Mouse (Mus musculus) G1E (cell line): ENCODE data around the gene Foxa1. TPM values are rescaled to one million over a fixed set of nuclear protein-coding genes. Genes with fewer than 3 reads are reported as not detected.

Source experiments
- ATAC-seq: 2 replicates; pipeline ENCODE4 v1.8.0; 2016; ENCODE audit warnings: mild to moderate bottlenecking; ENCODE audit not compliant: insufficient number of reproducible peaks, poor library complexity, low FRiP score, severe bottlenecking; ENCODE audit errors: extremely low read depth
- DNase-seq: peaks from one replicate; pipeline ENCODE4 v3.0.0; 2012; ENCODE audit warnings: low spot score
- H3K27me3 ChIP-seq: 2 replicates; pipeline ENCODE4 v1.6.1; 2012; ENCODE audit warnings: mild to moderate bottlenecking, low read length, inconsistent platforms; ENCODE audit not compliant: insufficient read depth
- H3K36me3 ChIP-seq: replicated peaks from 2 replicates; pipeline ENCODE3; 2012; ENCODE audit warnings: mild to moderate bottlenecking, inconsistent platforms
- H3K4me1 ChIP-seq: 2 replicates; pipeline ENCODE4 v1.6.1; 2012; ENCODE audit warnings: low read depth, low read length, inconsistent platforms, mixed read lengths; ENCODE audit not compliant: insufficient read depth
- H3K4me3 ChIP-seq: 2 replicates; pipeline ENCODE4 v1.5.1; 2012; ENCODE audit warnings: low read depth, mild to moderate bottlenecking, inconsistent platforms, low read length, moderate library complexity, mixed read lengths
- H3K9me3 ChIP-seq: replicated peaks from 2 replicates; pipeline ENCODE4 v1.6.1; 2012; ENCODE audit warnings: inconsistent platforms
- CTCF ChIP-seq: IDR thresholded peaks from 2 replicates; pipeline ENCODE4 v1.5.1; 2012; ENCODE audit warnings: low read depth, low read length, inconsistent platforms, mixed read lengths
- GATA1 ChIP-seq: IDR thresholded peaks from 2 replicates; pipeline ENCODE4 v1.6.1; 2012; ENCODE audit warnings: borderline replicate concordance, low read length, inconsistent platforms, mixed read lengths
- GATA2 ChIP-seq: IDR thresholded peaks from 2 replicates; pipeline ENCODE4 v1.6.1; 2012; ENCODE audit warnings: low read depth, low read length, inconsistent platforms, borderline replicate concordance
- POLR2AphosphoS5 ChIP-seq: IDR thresholded peaks from 2 replicates; pipeline ENCODE4 v1.6.1; 2012; ENCODE audit warnings: low read depth, low read length, inconsistent platforms; ENCODE audit not compliant: insufficient replicate concordance
- TAL1 ChIP-seq: conservative IDR thresholded peaks from 2 replicates; pipeline ENCODE4 v1.6.1; 2012; ENCODE audit warnings: low read depth, low read length, inconsistent platforms, mixed read lengths
- polyA plus RNA-seq: library from polyadenylated mRNA; stranded (reverse); fragments of >175 nt; gene quantifications from 2 replicates; pipeline ENCODE4 v1.2.3, GENCODE M21; 2012
- total RNA-seq, 2 experiments: library from RNA; stranded (forward) in 1 of 2; stranded (reverse) in 1 of 2; fragments of 200-1000 nt in 1 of 2; fragments of >200 nt in 1 of 2; fragmentation: Nextera tagmentation in 1 of 2; gene quantifications; 2 replicates each; pipeline ENCODE4 v1.2.3; 2014 to 2017

Gene Foxa1
- total and polyA plus RNA-seq, 3 experiments, result 0.27 to 2.3 (median 0.53) TPM

GRCm38 (mm10) chr12:57541931-57542745, 4.6 kb downstream of the Foxa1 start:
- ATAC-seq (no peak), DNase-seq (no peak)
- H3K27me3 ChIP-seq, result peaks cover 79% of the 10 kb centered on the region
- H3K4me3 ChIP-seq, result no peak overlapping the region
- TF ChIP-seq GATA2, result no peak
- no peak for TF ChIP-seq GATA1
- H3K4me1 ChIP-seq, result peaks cover 38% of the 10 kb centered on the region
- H3K36me3 ChIP-seq, result peaks cover 15% of the 10 kb centered on the region
- peaks cover 12% of the 10 kb centered on the region for H3K9me3 ChIP-seq

DNA sequence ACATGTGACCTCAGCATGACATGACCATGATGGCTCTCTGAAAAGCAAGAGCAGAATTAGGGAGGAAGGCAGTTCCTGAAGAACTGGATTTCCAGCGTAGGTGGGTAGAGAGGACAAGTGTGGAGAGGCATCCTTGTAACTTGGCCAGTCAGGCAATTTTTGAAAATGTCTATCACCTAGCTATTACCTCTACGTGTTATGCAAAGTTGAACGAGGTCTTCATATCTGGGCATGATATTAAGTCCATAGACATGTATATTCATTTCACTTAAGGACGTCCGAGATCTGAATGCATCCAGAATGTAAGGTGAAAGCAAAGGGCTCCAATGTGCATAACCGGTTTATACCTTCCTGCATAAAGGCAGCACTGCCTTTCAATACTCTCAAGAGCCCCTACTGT, 5.6 kb downstream of the Foxa1 start:
- no peak for TF ChIP-seq GATA1
- TF ChIP-seq GATA2, result no peak
- TF ChIP-seq CTCF, result no peak
- TF ChIP-seq TAL1, result no peak
- TF ChIP-seq POLR2AphosphoS5, result no peak
- Histone ChIP-seq H3K36me3 (peaks cover 15% of the 10 kb centered on the region), H3K4me1 (peaks cover 28% of the 10 kb centered on the region), H3K4me3 (no peak overlapping the region), H3K9me3 (peaks cover 12% of the 10 kb centered on the region), H3K27me3 (peaks cover 79% of the 10 kb centered on the region)
- ATAC-seq (no peak), DNase-seq (no peak)

DNA sequence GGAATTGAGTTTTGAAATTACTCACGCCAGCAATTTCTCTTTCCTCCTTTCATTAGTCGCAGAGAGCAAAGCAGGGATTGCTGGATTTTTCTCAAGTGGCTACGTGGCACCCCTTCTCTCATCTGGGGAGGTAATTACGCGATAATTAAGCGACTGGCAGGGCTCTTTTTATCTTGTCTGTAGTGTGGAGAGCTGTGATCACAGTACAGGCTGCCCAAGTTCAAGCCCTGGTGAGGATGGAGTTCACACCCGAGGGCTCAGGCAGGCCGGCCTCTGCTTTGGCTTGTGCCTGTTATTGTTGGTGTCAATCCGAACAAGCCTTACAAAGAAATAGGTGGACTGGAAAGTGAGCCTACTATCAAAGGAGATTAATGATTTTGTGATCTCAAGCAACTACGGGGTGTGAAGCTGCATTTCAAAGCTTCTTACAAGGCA, 7.1 kb downstream of the Foxa1 start:
- peaks cover 12% of the 10 kb centered on the region for H3K9me3 ChIP-seq
- peaks cover 17% of the 10 kb centered on the region for H3K4me1 ChIP-seq
- H3K4me3 ChIP-seq, result no peak overlapping the region; the same call in 1 of the 2 replicates
- peaks cover 15% of the 10 kb centered on the region for H3K36me3 ChIP-seq
- peaks cover 80% of the 10 kb centered on the region for H3K27me3 ChIP-seq
- DNase-seq (no peak), ATAC-seq (no peak)
- TF ChIP-seq GATA2 (no peak), CTCF (no peak), POLR2AphosphoS5 (no peak), TAL1 (no peak), GATA1 (no peak)

DNA sequence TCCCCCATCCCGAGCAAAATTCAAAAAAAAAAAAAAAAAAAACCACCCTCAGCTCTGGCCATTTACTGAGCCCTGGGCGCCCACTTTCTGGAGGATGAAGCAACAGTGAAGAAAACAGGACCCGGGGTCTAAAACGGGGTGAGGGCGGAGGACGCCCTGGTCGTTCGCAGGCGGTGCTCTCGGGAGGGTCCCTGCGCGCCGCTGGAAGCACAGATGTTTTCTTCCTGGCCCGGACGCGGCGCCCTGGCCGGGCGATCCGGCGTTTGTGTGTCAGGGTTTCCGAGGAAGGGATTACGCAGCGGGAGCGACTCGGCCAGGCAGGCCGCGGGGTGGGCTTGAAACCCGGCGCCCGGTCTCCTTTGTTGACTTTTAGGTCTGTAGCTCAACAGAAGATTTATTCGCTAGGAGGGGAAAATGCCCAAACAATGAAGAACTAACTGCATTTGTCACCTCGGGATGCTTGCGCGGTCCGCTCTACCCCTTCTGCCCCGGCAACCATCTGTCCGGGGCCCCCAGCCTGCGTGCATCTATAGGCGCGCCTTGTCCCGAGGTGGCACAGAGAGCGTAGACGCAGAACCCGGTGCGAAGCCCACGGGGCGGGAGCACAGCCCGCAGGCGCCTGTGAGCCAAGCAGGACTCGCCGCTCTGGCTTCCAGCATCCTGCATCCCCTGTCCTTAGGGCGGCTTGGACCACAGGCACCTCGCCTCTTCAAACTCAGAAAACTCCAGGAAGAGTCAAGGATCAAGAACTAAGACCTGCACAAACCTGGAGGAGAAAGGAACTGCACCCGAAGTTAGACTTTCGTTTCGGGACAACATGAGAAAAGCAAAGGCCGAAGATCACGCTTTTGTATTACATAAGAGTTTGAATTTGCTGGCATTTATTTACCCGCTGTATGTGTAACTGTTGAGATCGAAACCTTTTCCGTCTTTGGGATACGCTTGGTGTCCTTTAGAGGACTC, 7.8 kb downstream of the Foxa1 start:
- Histone ChIP-seq H3K27me3 (peaks cover 83% of the 10 kb centered on the region), H3K4me1 (peaks cover 17% of the 10 kb centered on the region), H3K9me3 (peaks cover 12% of the 10 kb centered on the region), H3K4me3 (peak overlapping the region; percentile 67), H3K36me3 (peaks cover 15% of the 10 kb centered on the region)
- TF ChIP-seq GATA1 (no peak), TAL1 (no peak), GATA2 (no peak), CTCF (no peak), POLR2AphosphoS5 (no peak)
- DNase-seq (peak; percentile 53), ATAC-seq (peak; percentile 30; the same call in 1 of the 2 replicates)

DNA sequence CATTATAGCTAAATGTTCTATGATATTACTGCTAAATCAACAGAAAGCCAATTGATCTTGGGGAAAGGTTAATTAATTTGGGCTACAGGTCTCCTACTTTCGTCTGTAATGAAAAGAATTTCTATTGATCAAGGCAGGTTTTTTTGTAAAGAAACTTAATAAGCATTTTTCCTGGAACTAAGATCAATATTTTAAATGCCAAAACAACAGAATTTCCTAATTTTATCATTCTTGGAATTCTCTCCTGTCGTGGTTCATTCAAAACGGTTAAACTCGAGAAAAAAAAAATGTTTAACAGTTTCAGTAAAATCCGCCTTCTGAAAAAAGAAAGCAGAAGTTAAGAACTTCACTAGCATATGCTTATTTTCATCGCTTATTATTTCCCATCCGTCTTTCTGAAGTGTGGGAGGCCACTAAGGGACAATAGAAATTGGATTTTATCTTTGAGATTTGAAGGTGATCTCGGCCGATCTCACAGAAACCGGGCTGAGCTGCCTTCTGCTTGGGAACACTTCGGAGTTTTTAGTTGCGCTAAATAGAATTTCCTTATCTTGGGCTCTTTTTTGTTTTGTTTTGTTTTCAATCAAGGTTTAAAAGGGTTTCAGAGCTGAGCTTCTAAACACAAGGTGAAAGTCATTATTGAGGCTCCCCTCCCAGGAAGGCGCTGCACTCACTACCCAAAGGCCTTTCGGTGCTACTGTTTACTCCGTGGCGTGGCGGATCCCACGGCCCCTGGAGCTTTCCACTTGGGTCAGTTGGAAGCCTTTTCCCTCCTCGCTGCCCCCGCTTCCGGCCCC, 8.7 kb downstream of the Foxa1 start:
- H3K9me3 ChIP-seq, result peaks cover 9% of the 10 kb centered on the region
- peaks cover 17% of the 10 kb centered on the region for H3K4me1 ChIP-seq
- TF ChIP-seq GATA2 (no peak), POLR2AphosphoS5 (no peak), TAL1 (no peak), CTCF (no peak)
- DNase-seq (no peak), ATAC-seq (no peak)
- peak overlapping the region; percentile 67; the same call in 1 of the 2 replicates for H3K4me3 ChIP-seq
- H3K27me3 ChIP-seq, result peaks cover 81% of the 10 kb centered on the region
- H3K36me3 ChIP-seq, result peaks cover 12% of the 10 kb centered on the region
